Mouse (Mus musculus): Measurements from ENCODE around the gene Slc22a23. TPM values are rescaled to one million over a fixed set of nuclear protein-coding genes. Genes with fewer than 3 reads are reported as not detected.

Gene Slc22a23
- polyA plus RNA-seq, 1 experiment from 2014 or later: 5.5 TPM

DNA sequence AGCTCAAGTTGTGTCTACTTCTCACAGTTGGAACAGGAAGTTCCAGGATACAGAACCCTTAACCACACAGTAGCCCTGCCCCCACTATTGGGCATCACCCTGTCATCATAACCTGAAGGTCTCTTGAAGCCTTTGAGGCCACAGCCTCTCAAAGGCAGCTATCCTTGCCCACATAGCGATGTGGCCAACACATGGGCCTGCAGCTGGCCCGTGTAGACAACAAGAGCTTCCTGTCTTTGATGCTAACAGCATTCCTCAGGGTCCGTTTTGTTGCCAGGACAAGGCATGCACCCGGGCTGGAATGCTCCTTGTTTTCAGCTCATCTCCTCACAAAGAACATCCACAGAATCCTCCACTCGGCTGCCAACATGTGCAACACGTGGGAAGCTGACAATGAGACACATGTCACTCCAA is 66.7 kb downstream of the Slc22a23 start:
- Histone ChIP-seq H3K27me3 (replicated peaks) (no peaks in the 10 kb centered on the region), H3K4me3 (no peak overlapping the region), H3K27ac (replicated peaks) (no peak overlapping the region), H3K4me1 (peaks cover 40% of the 10 kb centered on the region), H3K4me2 (no peak overlapping the region), H3K9me3 (no peaks in the 10 kb centered on the region), H3K9ac (no peak overlapping the region), H3K36me3 (peaks cover 2% of the 10 kb centered on the region; the same call in 1 of the 2 replicates)
- ATAC-seq (ENCODE audit: extremely low read depth, insufficient number of reproducible peaks, low FRiP score, low TSS enrichment): no peak
- 47% methylated on average over 6 of the region's 6 CpGs for WGBS

DNA sequence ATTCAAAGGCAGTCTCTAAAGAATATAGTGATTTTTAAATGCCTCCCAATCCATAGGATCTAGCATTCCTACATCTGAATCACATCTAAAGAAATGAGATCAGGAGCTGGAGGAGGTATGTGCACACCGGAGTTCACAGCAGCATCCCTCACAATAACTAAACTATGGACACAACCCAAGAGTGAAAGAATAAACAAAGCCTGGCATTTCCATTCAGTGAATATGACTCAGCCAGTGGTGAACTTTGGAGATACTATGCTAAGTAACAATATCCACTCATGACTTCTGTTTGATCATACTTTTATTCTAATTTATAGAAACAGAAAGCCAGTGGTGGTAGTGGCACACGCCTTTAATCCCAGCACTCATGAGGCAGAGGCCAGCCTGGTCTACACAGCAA is 67.4 kb downstream of the Slc22a23 start:
- 90% methylated on average over 2 of the region's 2 CpGs for WGBS
- H3K36me3 ChIP-seq: peaks cover 2% of the 10 kb centered on the region; the same call in 1 of the 2 replicates
- H3K4me1 ChIP-seq: peaks cover 45% of the 10 kb centered on the region
- H3K4me2 ChIP-seq: no peak overlapping the region
- no peak overlapping the region for H3K27ac ChIP-seq (replicated peaks)
- H3K27me3 ChIP-seq (replicated peaks): no peaks in the 10 kb centered on the region
- ATAC-seq (ENCODE audit: extremely low read depth, insufficient number of reproducible peaks, low FRiP score, low TSS enrichment): no peak
- no peak overlapping the region for H3K9ac ChIP-seq
- no peaks in the 10 kb centered on the region for H3K9me3 ChIP-seq
- no peak overlapping the region for H3K4me3 ChIP-seq

DNA sequence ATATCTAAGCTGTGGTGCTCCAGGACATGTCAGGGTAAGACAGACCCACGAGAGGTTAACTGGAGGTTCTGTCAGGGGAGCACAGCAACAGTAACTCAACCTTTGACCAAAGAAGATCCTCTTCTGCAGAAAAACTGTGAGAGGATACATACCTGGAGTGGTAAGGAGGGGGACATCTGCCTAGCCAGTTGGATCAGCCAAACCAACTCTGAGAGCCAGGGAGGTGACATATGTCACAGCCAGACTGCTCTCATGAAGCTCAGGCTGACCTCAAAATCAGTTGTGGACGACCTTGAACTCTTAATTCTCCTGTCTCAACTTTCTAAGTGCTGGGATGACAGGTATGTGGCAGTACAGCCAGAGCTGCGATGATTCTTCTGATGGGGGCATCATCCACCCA is 68.0 kb downstream of the Slc22a23 start:
- Histone ChIP-seq H3K4me2 (no peak overlapping the region), H3K27me3 (replicated peaks) (no peaks in the 10 kb centered on the region), H3K4me1 (peaks cover 51% of the 10 kb centered on the region), H3K4me3 (no peak overlapping the region), H3K27ac (replicated peaks) (no peak overlapping the region), H3K9me3 (no peaks in the 10 kb centered on the region), H3K9ac (no peak overlapping the region), H3K36me3 (peaks cover 2% of the 10 kb centered on the region; the same call in 1 of the 2 replicates)
- ATAC-seq (ENCODE audit: extremely low read depth, insufficient number of reproducible peaks, low FRiP score, low TSS enrichment): no peak
- WGBS: 61% methylated on average over 3 of the region's 3 CpGs

DNA sequence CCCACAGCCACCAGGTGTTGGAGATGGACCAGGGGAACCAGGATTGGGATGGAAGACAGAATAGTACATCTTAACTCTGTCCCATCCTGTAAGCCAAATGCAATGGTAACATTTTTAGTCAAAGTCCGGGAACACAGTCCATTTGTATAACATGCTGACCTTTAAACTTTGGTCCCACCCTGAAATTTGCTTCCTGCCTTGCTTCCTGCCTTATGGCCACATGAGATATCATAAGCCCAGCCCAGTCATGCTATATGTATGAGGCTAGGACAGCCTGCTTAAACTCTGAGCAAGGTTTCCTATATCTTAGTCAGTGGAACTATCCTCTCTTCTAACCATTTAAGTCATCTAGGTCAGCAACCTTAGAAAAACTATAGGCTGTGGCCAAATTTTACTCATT is 70.1 kb downstream of the Slc22a23 start:
- no peaks in the 10 kb centered on the region for H3K27me3 ChIP-seq (replicated peaks)
- H3K36me3 ChIP-seq: peaks cover 2% of the 10 kb centered on the region; the same call in 1 of the 2 replicates
- H3K27ac ChIP-seq (replicated peaks): no peak overlapping the region
- 77% methylated on average over 1 of the region's 1 CpGs for WGBS
- peaks cover 58% of the 10 kb centered on the region for H3K4me1 ChIP-seq
- no peak overlapping the region for H3K9ac ChIP-seq
- H3K9me3 ChIP-seq: no peaks in the 10 kb centered on the region
- ATAC-seq (ENCODE audit: extremely low read depth, insufficient number of reproducible peaks, low FRiP score, low TSS enrichment): no peak
- no peak overlapping the region for H3K4me3 ChIP-seq
- no peak overlapping the region for H3K4me2 ChIP-seq

DNA sequence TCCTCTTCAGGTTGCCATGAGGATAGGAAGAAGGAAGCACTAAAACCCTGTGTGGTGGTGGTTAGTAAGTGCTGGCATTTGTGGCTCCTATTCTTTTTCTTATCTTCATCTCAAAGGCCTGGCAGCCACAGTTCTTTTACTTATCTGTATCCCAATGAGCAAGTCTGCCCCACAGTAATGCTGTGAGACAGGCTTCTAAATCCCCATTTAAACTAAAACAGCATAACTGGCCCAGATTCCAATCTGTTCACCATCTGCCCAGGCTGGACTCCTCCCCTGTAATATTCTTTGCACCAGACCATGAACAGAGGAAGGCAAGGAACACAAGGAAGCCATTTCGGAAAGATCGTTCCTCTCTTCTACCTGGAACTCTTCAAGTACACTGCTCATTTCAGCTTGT is 70.6 kb downstream of the Slc22a23 start:
- no peak for ATAC-seq (ENCODE audit: extremely low read depth, insufficient number of reproducible peaks, low FRiP score, low TSS enrichment)
- Histone ChIP-seq H3K9ac (no peak overlapping the region), H3K4me3 (no peak overlapping the region), H3K4me1 (peaks cover 58% of the 10 kb centered on the region), H3K27me3 (replicated peaks) (no peaks in the 10 kb centered on the region), H3K4me2 (no peak overlapping the region), H3K27ac (replicated peaks) (no peak overlapping the region), H3K9me3 (no peaks in the 10 kb centered on the region), H3K36me3 (peaks cover 2% of the 10 kb centered on the region; the same call in 1 of the 2 replicates)
- WGBS: 92% methylated on average over 2 of the region's 2 CpGs

DNA sequence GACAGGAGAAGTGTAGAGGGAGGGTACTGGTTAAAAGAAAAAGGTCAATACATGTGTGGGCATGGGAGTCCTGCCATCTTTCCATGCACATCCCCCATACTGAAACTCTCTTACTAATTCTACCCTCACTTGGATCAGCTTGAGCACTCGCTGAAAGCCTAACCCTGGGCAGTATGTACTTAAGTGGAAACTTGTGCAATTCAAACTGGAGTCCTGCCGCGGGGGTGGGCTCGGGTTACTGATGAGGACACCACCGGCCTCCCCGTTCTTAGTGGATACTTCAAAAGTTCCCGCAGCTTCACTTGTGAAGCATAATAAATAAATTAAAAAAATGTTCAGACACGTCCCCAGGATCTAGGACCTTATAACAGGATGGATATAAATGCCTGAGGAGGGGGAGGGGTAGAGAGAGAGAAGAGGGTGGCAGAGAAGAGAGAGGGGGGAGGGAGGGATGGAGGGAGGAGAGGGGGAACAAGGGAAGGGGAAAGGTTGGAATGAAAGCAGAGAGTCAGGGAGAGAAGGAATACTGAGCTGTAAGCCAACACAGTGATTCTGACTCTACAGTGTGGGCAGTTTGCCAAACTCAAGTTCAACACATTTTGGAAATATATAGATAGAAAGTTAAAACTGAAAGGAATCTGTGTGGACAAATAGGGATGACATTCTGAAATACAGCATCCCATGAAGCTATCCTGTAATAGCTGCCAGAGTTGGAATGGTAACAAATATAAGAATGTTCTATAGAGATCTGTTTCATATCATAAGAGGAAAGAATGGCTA is 72.5 kb downstream of the Slc22a23 start:
- H3K27me3 ChIP-seq (replicated peaks): no peaks in the 10 kb centered on the region
- no peak overlapping the region for H3K27ac ChIP-seq (replicated peaks)
- H3K9ac ChIP-seq: no peak overlapping the region
- no peak for ATAC-seq (ENCODE audit: extremely low read depth, insufficient number of reproducible peaks, low FRiP score, low TSS enrichment)
- peaks cover 2% of the 10 kb centered on the region; the same call in 1 of the 2 replicates for H3K36me3 ChIP-seq
- 33% methylated on average over 8 of the region's 8 CpGs for WGBS
- peaks cover 44% of the 10 kb centered on the region for H3K4me1 ChIP-seq
- H3K9me3 ChIP-seq: no peaks in the 10 kb centered on the region
- H3K4me3 ChIP-seq: no peak overlapping the region
- peak overlapping the region; percentile 37; the same call in 1 of the 2 replicates for H3K4me2 ChIP-seq

DNA sequence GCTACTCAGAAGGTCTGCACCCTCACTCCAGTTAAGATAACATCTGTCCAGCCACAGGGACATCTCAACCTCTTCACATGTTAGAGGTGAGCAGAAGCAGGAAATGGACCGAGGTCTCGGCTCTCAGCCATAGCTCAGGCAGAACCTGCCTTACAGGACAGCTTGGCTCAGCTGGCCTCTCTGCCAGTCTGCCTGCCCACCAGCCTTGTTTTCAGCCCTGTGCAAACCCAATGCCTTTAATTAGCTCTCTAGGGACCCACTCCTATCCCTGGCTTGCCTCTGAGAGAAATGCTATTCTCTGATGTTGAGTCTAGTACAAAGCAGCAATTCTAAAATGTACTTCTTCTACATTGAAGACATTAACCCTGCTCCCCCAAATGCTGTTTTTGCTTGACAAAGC is 73.3 kb downstream of the Slc22a23 start:
- Histone ChIP-seq H3K27me3 (replicated peaks) (no peaks in the 10 kb centered on the region), H3K9ac (no peak overlapping the region), H3K4me2 (0 out of 2 replicates have a peak overlapping the region, but pooled peaks have one; percentile 37), H3K36me3 (peaks cover 2% of the 10 kb centered on the region; the same call in 1 of the 2 replicates), H3K4me3 (no peak overlapping the region), H3K27ac (replicated peaks) (no peak overlapping the region), H3K9me3 (no peaks in the 10 kb centered on the region), H3K4me1 (peaks cover 36% of the 10 kb centered on the region)
- ATAC-seq (ENCODE audit: extremely low read depth, insufficient number of reproducible peaks, low FRiP score, low TSS enrichment): no peak
- whole genome bisulfite sequencing: 56% methylated on average over 2 of the region's 2 CpGs

DNA sequence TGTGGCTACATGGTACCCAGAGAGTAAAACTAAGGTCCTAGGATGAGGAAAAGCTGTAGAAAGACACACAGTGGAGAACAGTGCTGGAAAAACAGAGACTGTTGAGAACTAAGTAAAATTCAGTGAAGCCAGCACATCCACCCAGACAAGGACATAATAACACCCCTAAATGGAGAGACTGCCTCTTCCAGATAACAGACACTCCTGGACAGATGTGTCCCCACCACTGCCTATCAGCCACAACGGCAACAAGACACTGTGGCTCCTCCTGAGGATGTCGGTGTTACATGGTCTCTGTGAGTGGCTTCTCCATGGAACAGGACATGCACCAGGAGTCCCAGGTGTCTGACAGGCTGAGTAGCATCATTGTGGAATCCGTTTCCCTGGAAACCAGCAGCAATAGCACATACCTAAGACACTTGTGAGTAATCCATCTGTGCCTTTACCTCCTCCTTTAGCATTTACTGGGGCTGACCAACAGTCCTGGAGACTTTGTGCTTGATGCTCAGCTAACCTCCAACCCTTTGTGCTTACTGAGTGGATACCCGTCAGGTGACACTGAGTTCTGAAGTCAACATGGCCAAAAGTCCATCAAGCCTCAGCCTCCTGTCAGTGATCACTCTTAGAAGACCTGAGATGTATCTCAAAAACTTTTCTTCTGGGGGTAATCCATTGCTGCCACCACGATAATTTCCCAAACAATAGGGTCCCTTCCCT is 73.9 kb downstream of the Slc22a23 start:
- H3K4me3 ChIP-seq: no peak overlapping the region
- WGBS: 69% methylated on average over 5 of the region's 5 CpGs
- no peaks in the 10 kb centered on the region for H3K9me3 ChIP-seq
- H3K27ac ChIP-seq (replicated peaks): no peak overlapping the region
- no peak overlapping the region for H3K4me2 ChIP-seq
- peaks cover 35% of the 10 kb centered on the region for H3K4me1 ChIP-seq
- no peak overlapping the region for H3K9ac ChIP-seq
- no peak for ATAC-seq (ENCODE audit: extremely low read depth, insufficient number of reproducible peaks, low FRiP score, low TSS enrichment)
- H3K27me3 ChIP-seq (replicated peaks): no peaks in the 10 kb centered on the region
- no peaks in the 10 kb centered on the region for H3K36me3 ChIP-seq

DNA sequence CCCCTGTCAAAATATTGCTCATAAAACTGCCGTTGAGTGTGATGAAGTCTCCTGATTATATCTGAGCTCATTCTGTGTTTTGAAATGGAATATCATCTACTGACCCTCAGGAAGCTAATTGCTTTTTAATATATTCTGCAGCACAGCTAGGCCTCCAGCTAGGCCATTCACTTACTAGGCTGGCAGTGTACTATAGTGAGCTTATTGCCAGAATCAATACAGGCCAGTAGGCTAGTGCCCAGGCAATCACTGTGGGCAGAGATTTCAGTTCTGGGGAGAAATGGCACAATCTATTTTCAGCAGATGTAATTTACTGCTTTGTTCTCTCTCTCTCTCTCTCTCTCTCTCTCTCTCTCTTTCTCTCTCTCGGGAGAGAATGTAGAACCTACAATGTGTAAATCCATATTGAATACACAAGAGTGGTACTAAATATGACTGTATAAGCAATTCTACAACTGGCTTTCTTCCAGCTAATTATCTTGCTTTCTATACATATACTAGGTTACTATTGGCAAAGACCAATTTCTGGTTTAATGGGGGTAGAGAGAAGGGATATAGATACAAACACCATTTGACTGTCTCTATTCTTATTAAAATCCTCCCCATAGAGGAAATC is 75.5 kb downstream of the Slc22a23 start:
- no peak for ATAC-seq (ENCODE audit: extremely low read depth, insufficient number of reproducible peaks, low FRiP score, low TSS enrichment)
- H3K27me3 ChIP-seq (replicated peaks): no peaks in the 10 kb centered on the region
- no peak overlapping the region for H3K4me2 ChIP-seq
- peaks cover 24% of the 10 kb centered on the region for H3K4me1 ChIP-seq
- 79% methylated on average over 2 of the region's 2 CpGs for WGBS
- H3K9ac ChIP-seq: no peak overlapping the region
- H3K36me3 ChIP-seq: no peaks in the 10 kb centered on the region
- no peaks in the 10 kb centered on the region for H3K9me3 ChIP-seq
- no peak overlapping the region for H3K4me3 ChIP-seq
- H3K27ac ChIP-seq (replicated peaks): no peak overlapping the region

DNA sequence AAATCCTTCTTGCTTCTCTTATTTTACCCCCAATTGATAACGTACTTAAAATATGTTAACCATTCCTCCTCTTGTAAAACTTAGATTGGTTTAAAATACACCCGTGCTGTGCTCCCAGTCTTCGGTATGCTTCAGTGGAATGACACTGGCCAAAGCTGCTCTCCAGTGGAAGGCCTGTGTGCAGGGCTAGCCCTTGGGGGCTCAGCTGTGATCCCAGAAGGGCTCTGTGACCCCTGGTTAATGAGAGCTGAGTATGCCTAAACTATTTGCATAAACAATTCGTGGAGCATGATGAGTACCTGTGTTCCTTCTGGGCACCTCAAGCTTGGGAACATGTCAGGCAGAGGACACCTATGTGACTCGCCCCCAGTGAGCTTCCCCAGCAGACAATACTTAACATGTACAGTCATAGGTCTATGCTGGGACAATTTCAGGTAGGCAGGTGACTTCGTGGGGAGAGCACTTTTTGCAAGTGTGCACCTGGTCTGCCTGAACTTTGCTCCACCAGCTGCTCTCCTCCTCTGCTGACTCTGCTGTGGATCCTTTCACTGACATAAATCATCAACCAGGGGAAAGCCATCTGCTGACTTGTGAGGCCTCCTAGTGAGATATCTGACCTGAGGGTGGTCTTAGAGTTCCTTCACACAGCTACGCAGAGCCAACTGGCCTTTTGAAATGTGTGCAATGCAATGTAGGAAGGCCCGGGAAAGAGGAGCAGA is 77.9 kb downstream of the Slc22a23 start:
- no peaks in the 10 kb centered on the region for H3K27me3 ChIP-seq (replicated peaks)
- 82% methylated on average over 8 of the region's 8 CpGs for WGBS

DNA sequence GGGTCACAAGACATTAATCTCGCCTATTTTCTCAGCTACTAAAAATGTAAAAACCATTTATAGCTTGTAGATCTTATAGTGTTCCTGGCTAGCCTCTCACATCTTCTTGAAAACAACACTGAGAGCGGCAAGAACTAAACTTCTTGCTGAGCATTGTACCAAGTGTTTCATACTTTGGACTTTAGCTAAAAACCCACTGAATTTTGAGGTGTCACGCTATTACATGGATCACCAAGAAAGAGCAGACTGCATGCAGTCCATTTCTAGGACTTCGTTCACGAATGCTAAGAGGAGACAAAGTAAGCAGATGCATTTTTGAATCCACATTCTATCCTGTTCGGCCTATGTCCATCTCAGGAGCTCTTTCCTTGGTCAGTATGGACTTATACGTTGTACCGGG is 78.9 kb downstream of the Slc22a23 start:
- Histone ChIP-seq H3K4me3 (no peak overlapping the region), H3K36me3 (no peaks in the 10 kb centered on the region), H3K4me1 (peaks cover under 1% of the 10 kb centered on the region; the same call in 1 of the 2 replicates), H3K9ac (no peak overlapping the region), H3K4me2 (no peak overlapping the region), H3K9me3 (no peaks in the 10 kb centered on the region), H3K27me3 (replicated peaks) (no peaks in the 10 kb centered on the region), H3K27ac (replicated peaks) (no peak overlapping the region)
- no peak for ATAC-seq (ENCODE audit: extremely low read depth, insufficient number of reproducible peaks, low FRiP score, low TSS enrichment)
- 92% methylated on average over 8 of the region's 8 CpGs for WGBS

More for the DNA sequence above, 77.9 kb downstream of the Slc22a23 start:
- Histone ChIP-seq H3K4me1 (peaks cover 11% of the 10 kb centered on the region), H3K4me2 (no peak overlapping the region), H3K9ac (no peak overlapping the region), H3K9me3 (no peaks in the 10 kb centered on the region), H3K27ac (replicated peaks) (no peak overlapping the region), H3K36me3 (no peaks in the 10 kb centered on the region), H3K4me3 (no peak overlapping the region)
- no peak for ATAC-seq (ENCODE audit: extremely low read depth, insufficient number of reproducible peaks, low FRiP score, low TSS enrichment)
